15 mouse cellular contexts compared by ENCODE assay signal in genomic region chr8:105467396-105467985, GRCm38 (mm10). TPM values are rescaled to one million over a fixed set of nuclear protein-coding genes. Genes with fewer than 3 reads are reported as not detected.
DNase-seq lines count a peak whose midpoint lies in the region; ATAC-seq lines count a peak whose summit lies in the region.
"Had no signal": no experiment of that assay in that cellular context is flagged by ENCODE, and none has a peak within 500 bp of the region (broad histone marks: within the 10 kb centered on the region; RNA-seq: fewer than 3 reads in every experiment).

No protein-coding gene starts in this region.

- peaks cover 12% of the 10 kb centered on the region for H3K27me3 ChIP-seq in hindbrain, embryonic 10.5 days (ENCODE audit: insufficient read depth, poor library complexity, severe bottlenecking)
- H3K27me3 ChIP-seq in hindbrain, embryonic 11.5 days (ENCODE audit: control insufficient read depth, insufficient read depth, low read length): no peaks in the 10 kb centered on the region; the same call in 1 of the 2 replicates
- H3K27me3 ChIP-seq in neural tube, embryonic 11.5 days (ENCODE audit: control insufficient read depth, insufficient read depth, low read length): no peaks in the 10 kb centered on the region
- H3K27me3 ChIP-seq in hindbrain, embryonic 16.5 days (replicated peaks; ENCODE audit: control insufficient read depth, insufficient read depth, low read length): no peaks in the 10 kb centered on the region

- ATAC-seq in hindbrain, embryonic 11.5 days (ENCODE audit: low FRiP score): no peak
- no peak for ATAC-seq in neural tube, embryonic 11.5 days (ENCODE audit: insufficient read depth, low FRiP score, low TSS enrichment)
- no peak for ATAC-seq in hindbrain, embryonic 16.5 days
- ATAC-seq in granulocyte monocyte progenitor cell, adult 5-6 weeks (replicated peaks; ENCODE audit: poor library complexity, severe bottlenecking): no peak

- DNase-seq in hindbrain, embryonic 10.5 days (ENCODE audit: low spot score): no peak
- no peak for DNase-seq in hindbrain, embryonic 11.5 days (ENCODE audit: low spot score)
- DNase-seq in neural tube, embryonic 11.5 days (ENCODE audit: low spot score): no peak
- DNase-seq in neural tube, embryonic 10.5 days (ENCODE audit: extremely low spot score, low spot score): no peak
- DNase-seq in urinary bladder, adult 18-20 months (ENCODE audit: low spot score in 2 of 2): no peak
- DNase-seq: gastrocnemius, postnatal 10 days had no signal

- no peaks in the 10 kb centered on the region for H3K9me3 ChIP-seq in hindbrain, embryonic 10.5 days
- H3K9me3 ChIP-seq in hindbrain, embryonic 11.5 days (ENCODE audit: control insufficient read depth, low read length): no peaks in the 10 kb centered on the region
- no peaks in the 10 kb centered on the region for H3K9me3 ChIP-seq in neural tube, embryonic 11.5 days (ENCODE audit: control insufficient read depth, low read length)
- no peaks in the 10 kb centered on the region for H3K9me3 ChIP-seq in hindbrain, embryonic 16.5 days (ENCODE audit: control insufficient read depth, low read length)
- H3K9me3 ChIP-seq: embryonic facial prominence, embryonic 10.5 days; heart, embryonic 15.5 days had no signal

- 93% methylated on average over 10 of the region's 10 CpGs for WGBS in hindbrain, embryonic 10.5 days
- 92% methylated on average over 10 of the region's 10 CpGs for WGBS in hindbrain, embryonic 11.5 days
- 99% methylated on average over 10 of the region's 10 CpGs for WGBS in neural tube, embryonic 11.5 days
- WGBS in hindbrain, embryonic 16.5 days: 90% methylated on average over 10 of the region's 10 CpGs

- H3K36me3 ChIP-seq in hindbrain, embryonic 10.5 days: peaks cover 27% of the 10 kb centered on the region
- H3K36me3 ChIP-seq in hindbrain, embryonic 11.5 days (ENCODE audit: control insufficient read depth, insufficient read depth, low read length): 0 out of 2 replicates have a peak, but pooled peaks cover 2% of the 10 kb centered on the region
- peaks cover 4% of the 10 kb centered on the region; the same call in 1 of the 2 replicates for H3K36me3 ChIP-seq in neural tube, embryonic 11.5 days (ENCODE audit: control insufficient read depth, insufficient read depth, low read length)
- peaks cover 7% of the 10 kb centered on the region for H3K36me3 ChIP-seq in hindbrain, embryonic 16.5 days (ENCODE audit: control insufficient read depth, insufficient read depth, low read length)
- H3K36me3 ChIP-seq: heart, embryonic 15.5 days had no signal

- no peak overlapping the region for H3K9ac ChIP-seq in hindbrain, embryonic 11.5 days (ENCODE audit: low read depth, low read length)
- no peak overlapping the region for H3K9ac ChIP-seq in neural tube, embryonic 11.5 days (ENCODE audit: low read length)
- no peak overlapping the region for H3K9ac ChIP-seq in hindbrain, embryonic 16.5 days (ENCODE audit: low read depth, low read length)
- H3K9ac ChIP-seq: heart, embryonic 15.5 days had no signal

- peaks cover 87% of the 10 kb centered on the region for H3K4me1 ChIP-seq in hindbrain, embryonic 10.5 days (replicated peaks)
- peaks cover 22% of the 10 kb centered on the region for H3K4me1 ChIP-seq in hindbrain, embryonic 11.5 days (replicated peaks; ENCODE audit: control insufficient read depth, insufficient read depth, low read length)
- H3K4me1 ChIP-seq in neural tube, embryonic 11.5 days (ENCODE audit: control insufficient read depth, insufficient read depth, low read length): peaks cover 31% of the 10 kb centered on the region
- H3K4me1 ChIP-seq in hindbrain, embryonic 16.5 days (ENCODE audit: control insufficient read depth, insufficient read depth, low read depth, low read length): peaks cover 45% of the 10 kb centered on the region

- H3K4me3 ChIP-seq in hindbrain, embryonic 10.5 days: no peak overlapping the region
- H3K4me3 ChIP-seq in hindbrain, embryonic 11.5 days (ENCODE audit: low read depth, low read length): no peak overlapping the region
- H3K4me3 ChIP-seq in neural tube, embryonic 11.5 days (ENCODE audit: low read depth, low read length): no peak overlapping the region
- no peak overlapping the region for H3K4me3 ChIP-seq in hindbrain, embryonic 16.5 days (ENCODE audit: low read length)
- H3K4me3 ChIP-seq: embryonic facial prominence, embryonic 10.5 days; heart, embryonic 15.5 days; myocyte had no signal

- peak overlapping the region; percentile 90 for H3K27ac ChIP-seq in hindbrain, embryonic 10.5 days
- H3K27ac ChIP-seq in hindbrain, embryonic 11.5 days (ENCODE audit: low read depth, low read length): no peak overlapping the region
- H3K27ac ChIP-seq in neural tube, embryonic 11.5 days (ENCODE audit: low read depth, low read length): 0 out of 2 replicates have a peak overlapping the region, but pooled peaks have one; percentile 20
- peak overlapping the region; percentile 71 for H3K27ac ChIP-seq in hindbrain, embryonic 16.5 days (ENCODE audit: low read depth, low read length)
- H3K27ac ChIP-seq: embryonic facial prominence, embryonic 10.5 days; heart, embryonic 15.5 days had no signal

- H3K4me2 ChIP-seq in hindbrain, embryonic 11.5 days (replicated peaks; ENCODE audit: low read depth, low read length): no peak overlapping the region
- H3K4me2 ChIP-seq in neural tube, embryonic 11.5 days (ENCODE audit: low read depth): no peak overlapping the region
- no peak overlapping the region; the same call in 1 of the 2 replicates for H3K4me2 ChIP-seq in hindbrain, embryonic 16.5 days (ENCODE audit: low read length)
- H3K4me2 ChIP-seq: heart, embryonic 15.5 days had no signal

RNA-seq across cellular contexts. Expression of gene Tppp3, which starts 3.8 kb away (rescaled TPM):
- 131 and 243 TPM in 2 replicates for polyA plus RNA-seq in hindbrain, embryonic 10.5 days (2016; fragmentation: Nextera tagmentation; extraction: Ambion mirVana)
- 206 and 218 TPM in 2 replicates for polyA plus RNA-seq in hindbrain, embryonic 11.5 days (2014; fragmentation: Nextera tagmentation; extraction: Ambion mirVana)
- 218 and 229 TPM in 2 replicates for polyA plus RNA-seq in neural tube, embryonic 11.5 days (2014; fragmentation: Nextera tagmentation; extraction: Ambion mirVana)
- 246 and 256 TPM in 2 replicates for polyA plus RNA-seq in hindbrain, embryonic 16.5 days (2015; fragmentation: Nextera tagmentation; extraction: Ambion mirVana)
- not detected in 2 replicates for total RNA-seq in granulocyte monocyte progenitor cell, adult 5-6 weeks (2014; fragmentation: Nextera tagmentation)
- not detected in 2 replicates for total RNA-seq in granulocyte monocyte progenitor cell, adult 5-6 weeks (2017)

RNA-seq across cellular contexts. Expression of gene Zdhhc1, which starts 29.2 kb away (rescaled TPM):
- 23.3 and 29.2 TPM in 2 replicates for polyA plus RNA-seq in hindbrain, embryonic 10.5 days (2016; fragmentation: Nextera tagmentation; extraction: Ambion mirVana)
- polyA plus RNA-seq in hindbrain, embryonic 11.5 days (2014; fragmentation: Nextera tagmentation; extraction: Ambion mirVana): 19.0 and 19.7 TPM in 2 replicates
- 18.5 and 18.9 TPM in 2 replicates for polyA plus RNA-seq in neural tube, embryonic 11.5 days (2014; fragmentation: Nextera tagmentation; extraction: Ambion mirVana)
- 39.0 and 40.2 TPM in 2 replicates for polyA plus RNA-seq in hindbrain, embryonic 16.5 days (2015; fragmentation: Nextera tagmentation; extraction: Ambion mirVana)
- total RNA-seq in granulocyte monocyte progenitor cell, adult 5-6 weeks (2014; fragmentation: Nextera tagmentation): 1.8 and 10.4 TPM in 2 replicates
- total RNA-seq in granulocyte monocyte progenitor cell, adult 5-6 weeks (2017): 3.6 and 4.6 TPM in 2 replicates

RNA-seq across cellular contexts. Expression of gene Hsd11b2, which starts 51.1 kb away (rescaled TPM):
- 24.1 and 36.7 TPM in 2 replicates for polyA plus RNA-seq in hindbrain, embryonic 10.5 days (2016; fragmentation: Nextera tagmentation; extraction: Ambion mirVana)
- polyA plus RNA-seq in hindbrain, embryonic 11.5 days (2014; fragmentation: Nextera tagmentation; extraction: Ambion mirVana): 19.6 and 21.1 TPM in 2 replicates
- 22.5 and 23.9 TPM in 2 replicates for polyA plus RNA-seq in neural tube, embryonic 11.5 days (2014; fragmentation: Nextera tagmentation; extraction: Ambion mirVana)
- 6.9 and 8.8 TPM in 2 replicates for polyA plus RNA-seq in hindbrain, embryonic 16.5 days (2015; fragmentation: Nextera tagmentation; extraction: Ambion mirVana)
- not detected in 2 replicates for total RNA-seq in granulocyte monocyte progenitor cell, adult 5-6 weeks (2014; fragmentation: Nextera tagmentation)
- total RNA-seq in granulocyte monocyte progenitor cell, adult 5-6 weeks (2017): not detected in 2 replicates
- total RNA-seq: left cerebral cortex, postnatal 25 days; liver, adult 2 months had no signal

RNA-seq across cellular contexts. Expression of gene Lrrc36, which starts 54.1 kb away (rescaled TPM):
- polyA plus RNA-seq in hindbrain, embryonic 10.5 days (2016; fragmentation: Nextera tagmentation; extraction: Ambion mirVana): 1.8 and 2.5 TPM in 2 replicates
- polyA plus RNA-seq in hindbrain, embryonic 11.5 days (2014; fragmentation: Nextera tagmentation; extraction: Ambion mirVana): 2.8 and 3.0 TPM in 2 replicates
- polyA plus RNA-seq in neural tube, embryonic 11.5 days (2014; fragmentation: Nextera tagmentation; extraction: Ambion mirVana): 0.92 and 1.6 TPM in 2 replicates
- 0.44 and 0.60 TPM in 2 replicates for polyA plus RNA-seq in hindbrain, embryonic 16.5 days (2015; fragmentation: Nextera tagmentation; extraction: Ambion mirVana)
- total RNA-seq in granulocyte monocyte progenitor cell, adult 5-6 weeks (2014; fragmentation: Nextera tagmentation): 0.36 TPM in 1 of 2 replicates, not detected in the other
- total RNA-seq in granulocyte monocyte progenitor cell, adult 5-6 weeks (2017): not detected in 2 replicates
- total RNA-seq: liver, adult 2 months had no signal
- polyA plus RNA-seq: kidney, embryonic 14.5 days; liver, adult 2 months; myocyte had no signal

RNA-seq across cellular contexts. Expression of gene Kctd19, which starts 54.2 kb away (rescaled TPM):
- polyA plus RNA-seq in hindbrain, embryonic 10.5 days (2016; fragmentation: Nextera tagmentation; extraction: Ambion mirVana): 0.12 TPM in 1 of 2 replicates, not detected in the other
- polyA plus RNA-seq in hindbrain, embryonic 11.5 days (2014; fragmentation: Nextera tagmentation; extraction: Ambion mirVana): 0.14 TPM in 1 of 2 replicates, not detected in the other
- polyA plus RNA-seq in neural tube, embryonic 11.5 days (2014; fragmentation: Nextera tagmentation; extraction: Ambion mirVana): not detected in 2 replicates
- 0.27 TPM in 1 of 2 replicates, not detected in the other for polyA plus RNA-seq in hindbrain, embryonic 16.5 days (2015; fragmentation: Nextera tagmentation; extraction: Ambion mirVana)
- not detected in 2 replicates for total RNA-seq in granulocyte monocyte progenitor cell, adult 5-6 weeks (2014; fragmentation: Nextera tagmentation)
- not detected in 2 replicates for total RNA-seq in granulocyte monocyte progenitor cell, adult 5-6 weeks (2017)
- total RNA-seq: adrenal gland, postnatal 4 days; left cerebral cortex, postnatal 25 days; liver, adult 2 months had no signal
- polyA plus RNA-seq: kidney, embryonic 14.5 days; liver, adult 2 months; myocyte had no signal
